Mouse (Mus musculus) liver, embryonic 16.5 days (tissue): ENCODE measurements around the gene Zzz3. TPM values are rescaled to one million over a fixed set of nuclear protein-coding genes. Genes with fewer than 3 reads are reported as not detected.

ENCODE experiments used
- ATAC-seq: fragments of 200-750 bp; cut with Nextera tagmentation; 2 replicates; pipeline ENCODE4 v1.8.0; 2017; ENCODE audit warnings: low read depth, mild to moderate bottlenecking, moderate number of reproducible peaks, moderate library complexity
- H3K27ac ChIP-seq: fragments of 300-500 bp; sonication (generic); 2 replicates; pipeline ENCODE4 v1.5.1; 2014; ENCODE audit warnings: mild to moderate bottlenecking, low read length
- H3K27me3 ChIP-seq: fragments of 300-500 bp; sonication (generic); 2 replicates; pipeline ENCODE4 v1.6.1; 2014; ENCODE audit warnings: low read depth, low read length, mixed read lengths; ENCODE audit not compliant: control insufficient read depth, insufficient read depth
- H3K36me3 ChIP-seq: fragments of 300-500 bp; sonication (generic); 2 replicates; pipeline ENCODE4 v1.6.1; 2014; ENCODE audit warnings: mild to moderate bottlenecking; ENCODE audit not compliant: control insufficient read depth, insufficient read depth
- H3K4me1 ChIP-seq: fragments of 300-500 bp; sonication (generic); 2 replicates; pipeline ENCODE4 v1.6.1; 2014; ENCODE audit warnings: low read depth, low read length, mixed read lengths; ENCODE audit not compliant: control insufficient read depth
- H3K4me2 ChIP-seq: fragments of 300-500 bp; sonication (generic); 2 replicates; pipeline ENCODE4 v1.6.1; 2014; ENCODE audit warnings: low read depth, low read length, mixed read lengths
- H3K4me3 ChIP-seq: fragments of 300-500 bp; sonication (generic); 2 replicates; pipeline ENCODE4 v1.5.1; 2014; ENCODE audit warnings: low read depth, mild to moderate bottlenecking, low read length
- H3K9ac ChIP-seq: fragments of 300-500 bp; sonication (generic); 2 replicates; pipeline ENCODE4 v1.6.1; 2014; ENCODE audit warnings: low read depth, low read length
- H3K9me3 ChIP-seq: fragments of 300-500 bp; sonication (generic); replicated peaks from 2 replicates; pipeline ENCODE4 v1.6.1; 2016; ENCODE audit warnings: low read length; ENCODE audit not compliant: control insufficient read depth
- WGBS: fragments of 180-500 bp; shearing (Covaris S2); extraction: QIAGEN DNeasy Blood & Tissue Kit; methylation state at CpG from one replicate; pipeline ENCODE4 v1.1.7; 2014; ENCODE audit not compliant: insufficient replicate concordance; 5-methylcytosine and 5-hydroxymethylcytosine counted together
- polyA plus RNA-seq: library from polyadenylated mRNA; unstranded; fragments of >200 nt; fragmentation: Nextera tagmentation; extraction: Ambion mirVana; gene quantifications from 2 replicates; pipeline ENCODE4 v1.2.1, GENCODE M21; 2015

Zzz3 gene
- polyA plus RNA-seq, 1 experiment from 2014 or later: 11.3 TPM

DNA sequence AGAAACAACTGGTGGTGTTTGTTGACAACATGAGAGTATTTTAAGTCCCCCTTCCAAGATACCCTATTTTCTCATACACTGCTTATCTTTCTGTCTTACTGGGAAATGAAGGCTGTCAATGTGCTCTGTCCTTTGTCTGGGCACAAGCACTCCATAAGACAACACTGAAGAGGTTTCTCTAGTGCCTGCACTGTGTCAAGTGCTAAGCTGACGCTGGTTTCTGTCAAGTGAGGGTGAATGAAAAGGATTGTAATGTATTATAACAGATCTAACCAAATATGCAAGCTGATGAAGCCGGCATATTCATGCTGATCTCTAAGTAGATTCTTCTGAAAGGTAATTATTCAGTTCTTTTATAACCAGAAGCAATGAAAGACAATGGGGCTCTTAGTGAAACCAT lies 98.5 kb downstream of the Zzz3 start:
- no peaks in the 10 kb centered on the region for H3K27me3 ChIP-seq
- no peaks in the 10 kb centered on the region for H3K9me3 ChIP-seq
- no peaks in the 10 kb centered on the region for H3K4me1 ChIP-seq
- no peak overlapping the region for H3K4me3 ChIP-seq
- no peak overlapping the region for H3K9ac ChIP-seq
- H3K4me2 ChIP-seq: no peak overlapping the region
- ATAC-seq: no peak
- H3K27ac ChIP-seq: no peak overlapping the region
- no peaks in the 10 kb centered on the region for H3K36me3 ChIP-seq
- 58% methylated on average over 2 of the region's 2 CpGs for WGBS

DNA sequence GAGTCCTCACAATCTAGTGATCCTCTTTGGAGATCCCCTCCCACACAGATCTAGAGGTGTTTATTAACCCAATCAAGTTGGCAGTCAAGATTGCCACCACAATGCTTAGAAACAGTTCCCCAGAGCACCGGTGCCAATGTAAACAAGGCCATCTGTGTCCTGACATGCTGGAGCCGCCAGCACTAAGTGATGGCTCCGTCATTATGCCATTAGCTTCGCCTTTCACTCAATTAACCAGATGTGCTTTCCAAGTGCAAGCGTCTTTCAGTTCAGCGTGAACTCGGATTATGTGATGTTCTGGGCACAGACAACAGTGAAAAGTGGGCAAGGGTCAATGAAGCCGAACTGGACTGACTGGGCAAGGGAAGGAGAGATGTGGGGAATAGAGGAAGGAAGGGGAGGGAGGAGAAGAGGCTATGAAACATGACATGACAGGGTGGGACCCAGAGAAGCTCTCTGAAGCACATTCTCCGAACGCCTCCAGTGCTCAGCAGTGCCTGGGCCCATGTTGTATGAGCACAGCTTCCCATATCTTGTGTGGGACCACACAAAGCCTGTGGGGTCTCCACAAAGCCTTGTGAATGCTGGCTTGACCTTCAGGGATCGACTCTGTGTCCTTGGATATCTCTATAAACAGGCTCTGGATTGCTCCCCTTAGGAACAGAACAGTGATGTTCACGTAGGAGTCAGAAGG lies 99.5 kb downstream of the Zzz3 start:
- H3K27ac ChIP-seq: no peak overlapping the region
- no peaks in the 10 kb centered on the region for H3K27me3 ChIP-seq
- no peak for ATAC-seq
- 48% methylated on average over 12 of the region's 12 CpGs for WGBS
- H3K4me3 ChIP-seq: no peak overlapping the region
- H3K9ac ChIP-seq: no peak overlapping the region
- H3K4me2 ChIP-seq: no peak overlapping the region
- no peaks in the 10 kb centered on the region for H3K4me1 ChIP-seq
- H3K36me3 ChIP-seq: no peaks in the 10 kb centered on the region
- H3K9me3 ChIP-seq: no peaks in the 10 kb centered on the region

DNA sequence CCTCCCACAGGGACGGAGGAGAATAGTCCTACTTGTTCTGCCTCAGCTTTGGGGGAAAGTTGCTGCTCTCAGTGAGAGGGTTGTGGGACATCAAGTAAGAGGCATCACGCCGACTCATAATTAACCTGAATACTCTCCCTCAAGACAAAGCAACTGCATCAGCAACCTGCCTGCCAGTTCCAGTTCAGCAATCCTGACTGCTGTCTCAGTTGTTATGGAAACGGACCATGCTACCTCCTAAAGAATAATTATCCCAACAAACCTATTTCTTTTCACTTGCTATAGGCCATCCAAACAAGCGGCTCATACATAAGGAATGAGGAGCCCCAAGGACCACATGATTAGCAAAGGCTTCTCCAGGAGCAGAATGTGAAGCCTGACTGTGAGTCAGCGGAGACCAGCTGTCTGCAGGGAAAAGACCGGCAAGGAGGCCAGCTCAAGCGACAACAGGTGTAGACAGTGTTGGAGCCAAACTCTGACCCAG lies 100.2 kb downstream of the Zzz3 start:
- Histone ChIP-seq H3K9ac (no peak overlapping the region), H3K27me3 (no peaks in the 10 kb centered on the region), H3K4me2 (no peak overlapping the region), H3K4me1 (no peaks in the 10 kb centered on the region), H3K36me3 (no peaks in the 10 kb centered on the region), H3K9me3 (no peaks in the 10 kb centered on the region), H3K27ac (no peak overlapping the region), H3K4me3 (no peak overlapping the region)
- no peak for ATAC-seq
- 75% methylated on average over 8 of the region's 8 CpGs for WGBS

DNA sequence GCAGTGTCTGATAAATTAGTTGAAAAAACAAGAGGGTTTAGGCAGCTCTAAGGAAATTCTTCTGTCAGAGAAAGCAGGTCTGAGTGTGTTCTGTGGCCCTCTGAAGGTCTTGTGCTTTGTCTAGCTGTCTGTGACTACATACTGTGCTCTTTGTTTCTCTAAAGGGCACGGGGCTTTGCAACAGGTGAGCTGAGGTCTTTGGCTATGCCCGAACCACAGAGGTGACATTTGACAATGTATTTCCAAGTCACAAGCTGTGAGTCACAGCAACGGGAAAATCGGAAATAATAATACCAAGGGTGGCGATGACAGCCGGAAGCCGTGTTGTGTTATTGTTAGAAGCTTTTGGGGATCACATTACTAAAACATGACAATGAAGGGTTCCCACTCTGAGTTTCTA lies 101.8 kb downstream of the Zzz3 start:
- Histone ChIP-seq H3K9me3 (no peaks in the 10 kb centered on the region), H3K4me3 (no peak overlapping the region), H3K4me2 (no peak overlapping the region), H3K36me3 (no peaks in the 10 kb centered on the region), H3K27me3 (no peaks in the 10 kb centered on the region), H3K4me1 (no peaks in the 10 kb centered on the region), H3K27ac (no peak overlapping the region), H3K9ac (no peak overlapping the region)
- WGBS: 70% methylated on average over 7 of the region's 7 CpGs
- ATAC-seq: no peak

DNA sequence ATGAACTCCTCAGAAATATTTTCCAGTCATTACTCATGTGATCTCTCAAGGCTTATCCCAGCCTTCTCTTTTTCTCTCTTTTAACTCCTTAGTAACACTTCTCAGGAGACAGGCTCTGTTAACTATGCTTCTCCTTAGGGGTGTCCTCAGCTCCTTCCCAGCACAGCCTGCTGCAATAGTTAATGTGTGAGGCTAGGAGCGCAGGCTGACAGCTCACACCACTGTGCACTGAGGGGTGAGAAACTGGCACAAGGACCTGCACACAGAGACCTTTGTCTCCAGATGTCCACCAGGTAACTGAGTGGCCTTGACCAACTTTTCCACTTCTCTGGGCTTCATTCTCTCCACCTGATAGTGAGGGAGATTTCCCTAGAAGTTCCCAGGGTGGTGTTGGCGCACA lies 102.6 kb downstream of the Zzz3 start:
- ATAC-seq: no peak
- no peak overlapping the region for H3K4me2 ChIP-seq
- no peaks in the 10 kb centered on the region for H3K27me3 ChIP-seq

DNA sequence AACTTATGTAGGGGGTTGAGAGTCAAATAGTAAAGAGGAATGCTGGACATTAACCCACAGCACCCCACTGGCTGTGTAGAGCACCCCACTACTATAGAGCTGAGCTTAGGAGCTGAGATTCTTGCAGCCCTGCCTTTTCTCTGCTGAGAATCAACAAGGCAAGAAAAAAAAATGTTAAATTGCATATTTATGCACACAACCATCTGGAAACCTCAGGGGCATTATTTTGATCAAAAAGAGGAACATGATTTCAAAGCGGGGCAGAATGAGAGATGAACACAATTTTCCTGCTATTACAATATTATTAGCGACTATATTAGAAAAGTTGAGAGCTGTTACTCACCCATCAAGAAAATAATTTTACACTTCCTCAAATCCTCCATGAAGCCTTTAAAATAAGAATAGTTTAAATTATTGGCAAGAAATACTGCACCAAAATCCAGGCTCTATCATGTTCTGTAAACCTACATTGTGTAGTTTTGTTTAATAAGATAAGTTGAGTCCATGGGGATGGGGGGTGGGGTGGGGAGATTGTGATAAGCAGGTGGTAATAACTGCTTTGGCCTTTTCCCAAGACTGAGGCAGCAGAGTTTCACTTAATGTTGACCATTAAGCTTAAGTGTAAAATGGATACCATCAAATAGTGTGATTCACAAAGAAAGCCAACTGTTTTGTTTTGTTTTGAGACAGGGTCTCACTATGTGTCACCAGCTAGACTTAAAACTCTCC lies 103.9 kb downstream of the Zzz3 start:
- H3K4me3 ChIP-seq: no peak overlapping the region
- 53% methylated on average over 2 of the region's 2 CpGs for WGBS
- no peak overlapping the region for H3K9ac ChIP-seq
- no peaks in the 10 kb centered on the region for H3K27me3 ChIP-seq
- no peaks in the 10 kb centered on the region for H3K4me1 ChIP-seq
- ATAC-seq: no peak
- H3K27ac ChIP-seq: no peak overlapping the region
- H3K36me3 ChIP-seq: no peaks in the 10 kb centered on the region
- no peak overlapping the region for H3K4me2 ChIP-seq
- H3K9me3 ChIP-seq: no peaks in the 10 kb centered on the region

More for the DNA sequence above, 102.6 kb downstream of the Zzz3 start:
- H3K9ac ChIP-seq: no peak overlapping the region
- no peak overlapping the region for H3K4me3 ChIP-seq
- H3K9me3 ChIP-seq: no peaks in the 10 kb centered on the region
- H3K36me3 ChIP-seq: no peaks in the 10 kb centered on the region
- no peak overlapping the region for H3K27ac ChIP-seq
- H3K4me1 ChIP-seq: no peaks in the 10 kb centered on the region
- 73% methylated on average over 2 of the region's 2 CpGs for WGBS

DNA sequence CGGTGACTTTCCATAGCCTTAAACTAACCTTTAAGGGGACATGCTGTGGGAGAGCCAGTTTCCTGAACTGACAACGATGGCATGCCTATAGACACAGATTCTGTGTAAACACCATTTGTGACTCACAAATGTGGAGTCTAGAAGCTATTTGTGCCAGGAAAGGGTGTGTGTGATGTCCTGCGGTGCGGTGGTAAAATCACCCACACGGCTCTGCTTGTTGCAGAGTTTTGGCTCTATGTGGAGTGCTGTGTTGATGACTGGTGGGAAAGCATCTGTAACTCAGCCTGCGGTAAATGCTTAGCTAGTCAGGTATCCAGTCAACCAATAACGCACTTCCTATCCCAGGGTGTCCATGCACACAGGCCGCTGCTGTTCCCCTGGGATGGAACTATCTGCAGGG lies 112.6 kb downstream of the Zzz3 start:
- Histone ChIP-seq H3K9ac (no peak overlapping the region), H3K4me2 (no peak overlapping the region), H3K36me3 (no peaks in the 10 kb centered on the region), H3K27me3 (no peaks in the 10 kb centered on the region), H3K4me1 (no peaks in the 10 kb centered on the region), H3K4me3 (no peak overlapping the region), H3K9me3 (no peaks in the 10 kb centered on the region), H3K27ac (no peak overlapping the region)
- no peak for ATAC-seq
- 76% methylated on average over 8 of the region's 8 CpGs for WGBS

DNA sequence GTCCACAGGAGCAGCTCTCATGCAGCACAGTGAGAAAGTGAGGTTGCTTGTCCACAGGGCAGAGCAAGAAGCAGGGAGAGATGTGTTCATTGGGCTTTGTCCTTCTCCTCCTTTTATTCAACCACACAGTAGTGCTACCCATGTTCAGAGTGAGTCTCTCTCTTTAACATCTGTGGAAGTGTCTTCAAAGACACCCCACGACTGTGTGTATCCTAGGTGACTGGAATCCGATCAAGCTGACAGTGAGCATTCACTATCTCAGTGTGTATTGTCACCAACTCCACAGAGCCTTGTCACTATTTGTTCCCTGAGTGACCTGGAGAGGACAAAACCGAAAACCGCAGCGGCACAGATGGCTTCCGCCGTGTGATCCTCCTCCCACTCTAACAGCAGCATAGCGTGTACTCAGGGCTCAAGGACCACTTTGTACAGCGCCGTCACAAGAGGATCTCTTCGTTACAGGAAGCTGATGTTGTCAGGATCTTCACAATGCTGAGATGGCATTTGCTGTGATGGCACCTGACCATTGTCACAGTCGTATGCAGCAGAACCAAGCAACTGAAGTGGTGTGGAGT lies 113.2 kb downstream of the Zzz3 start:
- no peaks in the 10 kb centered on the region for H3K36me3 ChIP-seq
- no peak overlapping the region for H3K27ac ChIP-seq
- no peaks in the 10 kb centered on the region for H3K9me3 ChIP-seq
- no peaks in the 10 kb centered on the region for H3K4me1 ChIP-seq
- WGBS: 72% methylated on average over 12 of the region's 12 CpGs
- no peak for ATAC-seq
- no peaks in the 10 kb centered on the region for H3K27me3 ChIP-seq
- H3K4me3 ChIP-seq: no peak overlapping the region
- H3K4me2 ChIP-seq: no peak overlapping the region
- H3K9ac ChIP-seq: no peak overlapping the region

DNA sequence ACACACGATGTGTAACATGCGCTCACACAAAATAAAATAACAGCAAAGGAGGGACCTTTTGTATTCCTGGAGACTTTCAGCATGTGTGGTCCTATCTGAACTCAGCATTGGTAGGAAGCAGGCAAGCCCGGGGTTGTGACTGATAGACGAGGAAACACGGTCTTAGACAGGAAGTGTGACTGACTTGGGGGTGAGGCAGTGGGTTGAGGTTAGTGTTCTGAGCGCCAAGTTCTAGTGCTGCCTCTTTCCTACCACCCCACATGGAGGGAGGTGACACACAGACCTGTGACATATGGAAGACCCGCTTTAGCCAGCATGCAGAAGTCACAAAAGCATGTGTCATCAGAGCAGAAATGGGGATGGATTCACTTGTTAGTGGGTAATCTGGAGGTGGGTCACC lies 114.0 kb downstream of the Zzz3 start:
- no peaks in the 10 kb centered on the region for H3K36me3 ChIP-seq
- H3K27me3 ChIP-seq: no peaks in the 10 kb centered on the region
- no peak overlapping the region for H3K9ac ChIP-seq
- no peaks in the 10 kb centered on the region for H3K4me1 ChIP-seq
- no peak overlapping the region for H3K4me3 ChIP-seq
- no peak overlapping the region for H3K27ac ChIP-seq
- 32% methylated on average over 7 of the region's 7 CpGs for WGBS
- no peaks in the 10 kb centered on the region for H3K9me3 ChIP-seq
- ATAC-seq: no peak
- H3K4me2 ChIP-seq: no peak overlapping the region
